Mouse (Mus musculus) lung, postnatal 14 days (tissue): ENCODE results near the gene Vgll2.

ENCODE experiments used
- DNase-seq: peaks from one replicate; pipeline ENCODE4 v3.0.0; 2021

Vgll2 gene

GRCm38 (mm10) chr10:52022413-52023212 lies at the start of gene Vgll2:
Gene Vgll2, plus strand, starts transcription at chr10:52022502.
- DNase-seq, result peak; percentile 4

- DNase-seq, result no peak
These were observed 47.2 kb upstream of the Vgll2 start for GRCm38 (mm10) chr10:51975137-51975536.

- no peak for DNase-seq
These were observed 46.7 kb upstream of the Vgll2 start for GRCm38 (mm10) chr10:51975587-51975986.

- DNase-seq, result no peak
These were observed 40.7 kb upstream of the Vgll2 start for GRCm38 (mm10) chr10:51981651-51982050.

GRCm38 (mm10) chr10:51982395-51982794 lies 39.9 kb upstream of the Vgll2 start:
- DNase-seq, result no peak

- DNase-seq, result no peak
These were observed 3.8 kb upstream of the Vgll2 start for GRCm38 (mm10) chr10:52018471-52018870.

GRCm38 (mm10) chr10:52021231-52021630 lies 1.1 kb upstream of the Vgll2 start:
- DNase-seq, result no peak

GRCm38 (mm10) chr10:52021736-52022394 lies 437 bp upstream of the Vgll2 start:
- DNase-seq, result no peak

- no peak for DNase-seq
These were observed 1.1 kb downstream of the Vgll2 start for GRCm38 (mm10) chr10:52023213-52024052.

GRCm38 (mm10) chr10:52024053-52024410 lies 1.7 kb downstream of the Vgll2 start:
- DNase-seq, result no peak

GRCm38 (mm10) chr10:52025291-52025690 lies 3.0 kb downstream of the Vgll2 start:
- DNase-seq, result no peak

- DNase-seq, result no peak
These were observed 3.5 kb downstream of the Vgll2 start for GRCm38 (mm10) chr10:52025821-52026220.

- no peak for DNase-seq
These were observed 5.1 kb downstream of the Vgll2 start for GRCm38 (mm10) chr10:52027161-52028035.

- no peak for DNase-seq
These were observed 6.5 kb downstream of the Vgll2 start for GRCm38 (mm10) chr10:52028561-52029370.

GRCm38 (mm10) chr10:52029421-52030080 lies 7.2 kb downstream of the Vgll2 start:
- no peak for DNase-seq

- no peak for DNase-seq
These were observed 11.4 kb downstream of the Vgll2 start for GRCm38 (mm10) chr10:52033729-52034128.

- no peak for DNase-seq
These were observed 17.1 kb downstream of the Vgll2 start for GRCm38 (mm10) chr10:52039392-52039791.

- DNase-seq, result no peak
These were observed 20.8 kb downstream of the Vgll2 start for GRCm38 (mm10) chr10:52043086-52043485.

- DNase-seq, result no peak
These were observed 26.0 kb downstream of the Vgll2 start for GRCm38 (mm10) chr10:52048287-52048686.

- DNase-seq, result peak; percentile 55
These were observed 50.2 kb downstream of the Vgll2 start for GRCm38 (mm10) chr10:52072482-52072881.
